Mouse (Mus musculus) heart, adult 2 months (tissue): ENCODE data around the gene Rai14.

Experiments
- CTCF ChIP-seq: fragments of 200-600 bp; IDR thresholded peaks from 2 replicates; pipeline ENCODE4 v1.8.1; 2022; ENCODE audit warnings: antibody characterized with exemption, mild to moderate bottlenecking, moderate library complexity
- EP300 ChIP-seq: fragments of 200-500 bp; IDR thresholded peaks from 2 replicates; pipeline ENCODE4 v1.6.1; 2011; ENCODE audit warnings: low read depth, low read length, control low read depth; ENCODE audit not compliant: insufficient read depth

DNA sequence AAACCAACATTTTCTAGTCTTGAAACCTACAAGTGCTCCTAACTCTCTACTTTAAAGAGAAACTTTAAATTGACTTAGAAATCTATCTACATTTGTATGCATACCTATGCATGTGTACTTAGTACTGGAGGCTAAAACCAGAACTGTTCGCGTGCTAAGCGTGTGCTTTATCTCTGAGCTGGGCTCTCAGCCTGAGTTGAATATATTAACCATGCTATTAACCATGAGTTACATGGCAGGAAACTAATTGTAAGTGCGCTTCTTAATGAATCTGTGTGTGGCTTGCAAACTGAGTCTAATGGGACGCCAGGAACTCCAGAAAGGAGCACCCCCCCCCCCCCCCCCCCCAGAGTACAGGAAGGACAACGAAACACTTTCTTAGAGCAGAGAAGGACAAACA is 119.0 kb downstream of the Rai14 start:
- TF ChIP-seq CTCF (no peak), EP300 (no peak)
